Mouse (Mus musculus): ENCODE results near the gene Mthfsl. TPM values are rescaled to one million over a fixed set of nuclear protein-coding genes. Genes with fewer than 3 reads are reported as not detected.

Mthfsl gene
- polyA plus RNA-seq, 1 experiment from 2014 or later, result 24.3 TPM

Other genes starting within 250 kb of the Mthfsl start
- gene Syncrip, start 237.7 kb downstream of the Mthfsl start, polyA plus RNA-seq (2016; fragmentation: Nextera tagmentation; extraction: Ambion mirVana), result 139 and 142 TPM in 2 replicates
- gene Zfp949, start 172.3 kb downstream of the Mthfsl start, polyA plus RNA-seq (2016; fragmentation: Nextera tagmentation; extraction: Ambion mirVana), result 5.7 and 5.8 TPM in 2 replicates
- not detected in 2 replicates for gene Trim43a, start 139.4 kb downstream of the Mthfsl start, polyA plus RNA-seq (2016; fragmentation: Nextera tagmentation; extraction: Ambion mirVana)
- not detected in 2 replicates for gene Bcl2a1d, start 11.6 kb upstream of the Mthfsl start, polyA plus RNA-seq (2016; fragmentation: Nextera tagmentation; extraction: Ambion mirVana)
- gene Trim43c, start 118.9 kb upstream of the Mthfsl start, polyA plus RNA-seq (2016; fragmentation: Nextera tagmentation; extraction: Ambion mirVana), result 0.07 and 0.09 TPM in 2 replicates
- gene Bcl2a1a, start 236.6 kb upstream of the Mthfsl start, polyA plus RNA-seq (2016; fragmentation: Nextera tagmentation; extraction: Ambion mirVana), result not detected in 2 replicates